Mouse (Mus musculus): ENCODE results near the gene Gfer. TPM values are rescaled to one million over a fixed set of nuclear protein-coding genes. Genes with fewer than 3 reads are reported as not detected.

Gene Gfer
- polyA plus RNA-seq, 1 experiment from 2014 or later, result 47.4 TPM

GRCm38 (mm10) chr17:24644875-24645721 is 50.9 kb downstream of the Gfer start:
- Histone ChIP-seq H3K4me3 (no peak overlapping the region), H3K27ac (peak overlapping the region; percentile 91), H3K4me2 (peak overlapping the region; percentile 40), H3K9me3 (no peaks in the 10 kb centered on the region), H3K4me1 (peaks cover 51% of the 10 kb centered on the region), H3K9ac (no peak overlapping the region), H3K27me3 (no peaks in the 10 kb centered on the region), H3K36me3 (peaks cover 15% of the 10 kb centered on the region; the same call in 1 of the 2 replicates)
- 74% methylated on average over 9 of the region's 9 CpGs for WGBS
- ATAC-seq (ENCODE audit: borderline replicate concordance, extremely low read depth, low FRiP score, low TSS enrichment), result no peak; the same call in 1 of the 2 replicates

- Histone ChIP-seq H3K4me3 (no peak overlapping the region), H3K36me3 (peaks cover 18% of the 10 kb centered on the region; the same call in 1 of the 2 replicates), H3K4me2 (peak overlapping the region; percentile 40), H3K27ac (peak overlapping the region; percentile 91), H3K9ac (0 out of 2 replicates have a peak overlapping the region, but pooled peaks have one; percentile 17), H3K27me3 (no peaks in the 10 kb centered on the region), H3K4me1 (peaks cover 52% of the 10 kb centered on the region), H3K9me3 (no peaks in the 10 kb centered on the region)
- WGBS, result 21% methylated on average over 7 of the region's 7 CpGs
- ATAC-seq (ENCODE audit: borderline replicate concordance, extremely low read depth, low FRiP score, low TSS enrichment), result peak; percentile 44; the same call in 1 of the 2 replicates
Observed at GRCm38 (mm10) chr17:24644030-24644715, 51.8 kb downstream of the Gfer start.

Other genes starting within 250 kb of the Gfer start
- gene E4f1, start 225.8 kb downstream of the Gfer start, polyA plus RNA-seq (2015; fragmentation: Nextera tagmentation; extraction: Ambion mirVana), result 26.0 and 35.4 TPM in 2 replicates
- gene Pgp, start 225.8 kb downstream of the Gfer start, polyA plus RNA-seq (2015; fragmentation: Nextera tagmentation; extraction: Ambion mirVana), result 56.2 and 57.4 TPM in 2 replicates
- not detected in 2 replicates for gene Bricd5, start 222.3 kb downstream of the Gfer start, polyA plus RNA-seq (2015; fragmentation: Nextera tagmentation; extraction: Ambion mirVana)
- 31.6 and 34.5 TPM in 2 replicates for gene Mlst8, start 217.1 kb downstream of the Gfer start, polyA plus RNA-seq (2015; fragmentation: Nextera tagmentation; extraction: Ambion mirVana)
- 0.97 and 1.0 TPM in 2 replicates for gene Caskin1, start 207.6 kb downstream of the Gfer start, polyA plus RNA-seq (2015; fragmentation: Nextera tagmentation; extraction: Ambion mirVana)
- 96.7 and 106 TPM in 2 replicates for gene Traf7, start 168.2 kb downstream of the Gfer start, polyA plus RNA-seq (2015; fragmentation: Nextera tagmentation; extraction: Ambion mirVana)
- gene Rab26, start 161.9 kb downstream of the Gfer start, polyA plus RNA-seq (2015; fragmentation: Nextera tagmentation; extraction: Ambion mirVana), result 2.3 and 3.3 TPM in 2 replicates
- gene Pkd1, start 146.3 kb downstream of the Gfer start, polyA plus RNA-seq (2015; fragmentation: Nextera tagmentation; extraction: Ambion mirVana), result 24.7 and 30.2 TPM in 2 replicates
- 48.2 and 53.5 TPM in 2 replicates for gene Tsc2, start 63.5 kb downstream of the Gfer start, polyA plus RNA-seq (2015; fragmentation: Nextera tagmentation; extraction: Ambion mirVana)
- 17.2 and 19.6 TPM in 2 replicates for gene Nthl1, start 63.5 kb downstream of the Gfer start, polyA plus RNA-seq (2015; fragmentation: Nextera tagmentation; extraction: Ambion mirVana)
- 87.3 and 92.4 TPM in 2 replicates for gene Slc9a3r2, start 45.8 kb downstream of the Gfer start, polyA plus RNA-seq (2015; fragmentation: Nextera tagmentation; extraction: Ambion mirVana)
- gene Npw, start 37.7 kb downstream of the Gfer start, polyA plus RNA-seq (2015; fragmentation: Nextera tagmentation; extraction: Ambion mirVana), result 2.1 and 2.3 TPM in 2 replicates
- 21.2 and 22.2 TPM in 2 replicates for gene Zfp598, start 26.5 kb downstream of the Gfer start, polyA plus RNA-seq (2015; fragmentation: Nextera tagmentation; extraction: Ambion mirVana)
- 1.0 and 2.0 TPM in 2 replicates for gene Syngr3, start 6.2 kb downstream of the Gfer start, polyA plus RNA-seq (2015; fragmentation: Nextera tagmentation; extraction: Ambion mirVana)
- gene Noxo1, start 78 bp upstream of the Gfer start, polyA plus RNA-seq (2015; fragmentation: Nextera tagmentation; extraction: Ambion mirVana), result 3.5 and 5.1 TPM in 2 replicates
- gene Tbl3, start 11.5 kb upstream of the Gfer start, polyA plus RNA-seq (2015; fragmentation: Nextera tagmentation; extraction: Ambion mirVana), result 81.2 and 85.2 TPM in 2 replicates
- 0.18 and 0.21 TPM in 2 replicates for gene Rnf151, start 21.9 kb upstream of the Gfer start, polyA plus RNA-seq (2015; fragmentation: Nextera tagmentation; extraction: Ambion mirVana)
- 1,576 and 1,662 TPM in 2 replicates for gene Rps2, start 22.0 kb upstream of the Gfer start, polyA plus RNA-seq (2015; fragmentation: Nextera tagmentation; extraction: Ambion mirVana)
- 186 and 193 TPM in 2 replicates for gene Ndufb10, start 28.3 kb upstream of the Gfer start, polyA plus RNA-seq (2015; fragmentation: Nextera tagmentation; extraction: Ambion mirVana)
- gene Rpl3l, start 31.7 kb upstream of the Gfer start, polyA plus RNA-seq (2015; fragmentation: Nextera tagmentation; extraction: Ambion mirVana), result 0.18 TPM in 1 of 2 replicates, not detected in the other
- 30.7 and 36.7 TPM in 2 replicates for gene Msrb1, start 40.5 kb upstream of the Gfer start, polyA plus RNA-seq (2015; fragmentation: Nextera tagmentation; extraction: Ambion mirVana)
- 2.5 and 3.4 TPM in 2 replicates for gene Hs3st6, start 56.8 kb upstream of the Gfer start, polyA plus RNA-seq (2015; fragmentation: Nextera tagmentation; extraction: Ambion mirVana)
- gene Meiob, start 108.1 kb upstream of the Gfer start, polyA plus RNA-seq (2015; fragmentation: Nextera tagmentation; extraction: Ambion mirVana), result not detected in 2 replicates
- gene Hagh, start 144.0 kb upstream of the Gfer start, polyA plus RNA-seq (2015; fragmentation: Nextera tagmentation; extraction: Ambion mirVana), result 31.7 and 32.1 TPM in 2 replicates
- gene Fahd1, start 154.2 kb upstream of the Gfer start, polyA plus RNA-seq (2015; fragmentation: Nextera tagmentation; extraction: Ambion mirVana), result 18.8 and 19.9 TPM in 2 replicates
- gene Igfals, start 169.8 kb upstream of the Gfer start, polyA plus RNA-seq (2015; fragmentation: Nextera tagmentation; extraction: Ambion mirVana), result 1.00 and 1.4 TPM in 2 replicates
- 54.4 and 56.6 TPM in 2 replicates for gene Nubp2, start 190.2 kb upstream of the Gfer start, polyA plus RNA-seq (2015; fragmentation: Nextera tagmentation; extraction: Ambion mirVana)
- 41.7 and 44.2 TPM in 2 replicates for gene Spsb3, start 190.5 kb upstream of the Gfer start, polyA plus RNA-seq (2015; fragmentation: Nextera tagmentation; extraction: Ambion mirVana)
- 28.5 and 30.4 TPM in 2 replicates for gene Eme2, start 198.9 kb upstream of the Gfer start, polyA plus RNA-seq (2015; fragmentation: Nextera tagmentation; extraction: Ambion mirVana)
- 89.0 and 92.0 TPM in 2 replicates for gene Mrps34, start 199.0 kb upstream of the Gfer start, polyA plus RNA-seq (2015; fragmentation: Nextera tagmentation; extraction: Ambion mirVana)
- gene Nme3, start 200.3 kb upstream of the Gfer start, polyA plus RNA-seq (2015; fragmentation: Nextera tagmentation; extraction: Ambion mirVana), result 67.1 and 78.5 TPM in 2 replicates
- 24.0 and 27.6 TPM in 2 replicates for gene Mapk8ip3, start 240.8 kb upstream of the Gfer start, polyA plus RNA-seq (2015; fragmentation: Nextera tagmentation; extraction: Ambion mirVana)

All from lung, embryonic 15.5 days (tissue).